Mouse (Mus musculus) gastrocnemius, adult 2 months (tissue): ENCODE data around the gene Plaa. TPM values are rescaled to one million over a fixed set of nuclear protein-coding genes. Genes with fewer than 3 reads are reported as not detected.
A peak's percentile ranks its signal among the peaks of the same experiment; 100 is the strongest.

ENCODE experiments used
- DNase-seq: peaks from one replicate; pipeline ENCODE4 v3.0.0; 2022
- H3K27ac ChIP-seq: fragments of 200-600 bp; 2 replicates; pipeline ENCODE4 v1.8.1; 2022; ENCODE audit warnings: mild to moderate bottlenecking
- H3K4me3 ChIP-seq: fragments of 200-600 bp; 2 replicates; pipeline ENCODE4 v1.8.1; 2022; ENCODE audit warnings: mild to moderate bottlenecking, moderate library complexity
- CTCF ChIP-seq: fragments of 200-600 bp; IDR thresholded peaks from 2 replicates; pipeline ENCODE4 v1.8.1; 2022; ENCODE audit warnings: antibody characterized with exemption, mild to moderate bottlenecking, moderate library complexity
- intact Hi-C: fragments of 180-260 bp; cut with DNase I; formaldehyde crosslinking; loops from one replicate; pipeline ENCODE4 v1.15.1; 2025
- total RNA-seq, 2 experiments: library from RNA; stranded (reverse); gene quantifications; 2 replicates each; pipeline ENCODE4 v1.2.3; 2021

Plaa gene
- total RNA-seq, 2 experiments from 2014 or later: 34.0 to 38.5 TPM

- H3K27ac ChIP-seq: no peak overlapping the region
- intact Hi-C loops: no loop called here
- no peak for DNase-seq
- H3K4me3 ChIP-seq: no peak overlapping the region
- TF ChIP-seq CTCF: no peak
Observed at GRCm38 (mm10) chr4:94592709-94593108, 10.3 kb downstream of the Plaa start.

- no peak for TF ChIP-seq CTCF
- DNase-seq: no peak
- intact Hi-C loops: no loop called here
- Histone ChIP-seq H3K27ac (no peak overlapping the region), H3K4me3 (no peak overlapping the region)
Observed at GRCm38 (mm10) chr4:94591765-94592381, 11.2 kb downstream of the Plaa start.

GRCm38 (mm10) chr4:94572677-94573076 lies 30.4 kb downstream of the Plaa start:
- intact Hi-C loops: loop anchor here (10.0 kb wide), 1 partner anchor 382 kb away; no protein-coding TSS in a partner anchor
- no peak for TF ChIP-seq CTCF
- no peak for DNase-seq
- no peak overlapping the region for H3K27ac ChIP-seq
- no peak overlapping the region for H3K4me3 ChIP-seq

GRCm38 (mm10) chr4:94564297-94564696 lies 38.7 kb downstream of the Plaa start:
- H3K27ac ChIP-seq: no peak overlapping the region
- intact Hi-C loops: no loop called here
- H3K4me3 ChIP-seq: no peak overlapping the region
- TF ChIP-seq CTCF: no peak
- no peak for DNase-seq

DNA sequence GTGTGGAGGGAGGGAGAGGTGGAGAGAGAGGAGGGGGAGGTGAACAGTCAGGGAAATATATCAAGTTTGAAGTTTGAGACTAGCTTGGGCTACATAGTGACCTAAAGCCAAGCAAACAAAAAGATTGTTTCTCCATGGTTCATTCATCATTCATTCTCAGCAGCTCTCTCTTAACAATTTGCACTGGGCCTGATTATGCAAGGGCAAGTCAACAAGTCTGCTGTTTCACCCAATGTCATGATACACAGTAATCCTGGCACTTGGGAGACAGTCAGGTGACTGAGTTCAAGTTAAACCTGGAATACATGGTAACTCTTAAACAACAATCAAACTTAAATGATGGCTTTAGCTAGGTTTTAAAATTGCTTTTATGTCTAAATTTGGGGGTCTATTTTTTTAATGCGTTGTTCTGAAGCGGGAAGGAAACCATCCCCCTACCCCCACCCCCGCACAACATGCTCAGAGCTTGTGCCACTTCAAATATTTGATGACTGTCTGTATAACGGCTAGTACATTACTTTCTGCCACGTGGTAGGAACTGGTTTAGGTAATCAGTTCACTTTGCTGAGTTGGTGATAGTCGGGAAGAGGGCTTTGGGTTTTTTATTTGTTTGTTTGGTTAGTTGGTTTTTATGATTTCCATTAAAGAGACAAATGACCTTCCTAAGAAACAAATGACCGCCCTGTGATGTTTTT lies 40.9 kb downstream of the Plaa start:
- Histone ChIP-seq H3K27ac (no peak overlapping the region), H3K4me3 (no peak overlapping the region)
- DNase-seq: no peak
- no peak for TF ChIP-seq CTCF
- intact Hi-C loops: no loop called here

- no peak for TF ChIP-seq CTCF
- DNase-seq: no peak
- no peak overlapping the region for H3K27ac ChIP-seq
- no peak overlapping the region for H3K4me3 ChIP-seq
- intact Hi-C loops: no loop called here
Observed at GRCm38 (mm10) chr4:94560316-94560715, 42.7 kb downstream of the Plaa start.

DNA sequence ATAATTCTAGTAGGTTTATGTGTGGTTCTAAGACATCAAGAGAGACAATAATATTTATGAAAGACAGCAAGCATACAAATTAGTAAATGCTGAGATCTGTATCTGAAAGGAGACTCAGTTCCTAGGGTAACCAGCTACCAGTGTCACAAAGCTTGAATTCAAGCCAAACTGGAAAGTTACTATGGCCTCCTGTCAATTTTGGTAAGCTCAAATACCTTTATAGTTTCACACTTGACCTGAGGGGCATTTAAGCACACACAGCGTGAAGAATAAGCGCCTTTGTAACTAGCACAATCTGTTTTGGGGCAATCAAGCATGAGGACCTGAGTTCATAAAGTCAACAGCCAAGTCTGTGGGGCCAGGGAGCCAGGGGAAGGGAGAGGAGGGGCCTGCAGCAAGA lies 43.8 kb downstream of the Plaa start:
- Histone ChIP-seq H3K4me3 (no peak overlapping the region), H3K27ac (no peak overlapping the region)
- no peak for TF ChIP-seq CTCF
- intact Hi-C loops: loop anchor here (5.0 kb wide), 1 partner anchor 43 kb away; the partner anchor contains the start of gene Plaa
- no peak for DNase-seq

DNA sequence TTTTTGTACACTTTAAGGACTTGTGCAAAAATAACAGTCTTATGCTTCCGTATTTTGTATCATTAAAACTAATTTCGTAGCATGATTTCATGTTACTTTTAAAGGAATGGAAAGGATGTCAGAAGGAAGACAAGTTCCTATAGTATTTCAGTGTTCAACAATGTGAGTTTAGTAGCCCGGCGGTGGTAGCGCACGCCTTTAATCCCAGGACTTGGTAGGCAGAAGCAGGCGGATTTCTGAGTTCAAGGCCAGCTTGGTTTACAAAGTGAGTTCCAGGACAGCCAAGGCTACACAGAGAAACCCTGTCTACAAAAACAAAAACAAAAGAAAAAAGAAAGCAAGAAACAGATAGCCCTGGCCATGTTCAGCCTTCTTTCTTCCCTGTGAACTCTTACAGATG lies 45.9 kb downstream of the Plaa start:
- H3K27ac ChIP-seq: peak overlapping the region; percentile 91
- TF ChIP-seq CTCF: no peak
- DNase-seq: no peak
- intact Hi-C loops: loop anchor here (5.0 kb wide), 1 partner anchor 45 kb away; the partner anchor contains the start of gene Plaa
- H3K4me3 ChIP-seq: peak overlapping the region; percentile 100

- intact Hi-C loops: loop anchor here (5.0 kb wide), 1 partner anchor 46 kb away; the partner anchor contains the start of gene Plaa
- DNase-seq: peak; percentile 96
- no peak for TF ChIP-seq CTCF
- peak within 1 kb of the TSS; percentile 91 for H3K27ac ChIP-seq
- peak within 1 kb of the TSS; percentile 100 for H3K4me3 ChIP-seq
Observed at GRCm38 (mm10) chr4:94556265-94557054, 46.6 kb downstream of the Plaa start, which contains the start of the genes Gm10306 and Caap1. Gm10306 (plus strand) TSS chr4:94556546. Caap1 (minus strand) TSS chr4:94556796.

GRCm38 (mm10) chr4:94554955-94555494 lies 48.0 kb downstream of the Plaa start:
- no peak for DNase-seq
- Histone ChIP-seq H3K27ac (no peak overlapping the region), H3K4me3 (peak overlapping the region; percentile 100)
- no peak for TF ChIP-seq CTCF
- intact Hi-C loops: loop anchor here (5.0 kb wide), 1 partner anchor 47 kb away; the partner anchor contains the start of gene Plaa

GRCm38 (mm10) chr4:94544321-94544720 lies 58.7 kb downstream of the Plaa start:
- DNase-seq: no peak
- TF ChIP-seq CTCF: no peak
- H3K27ac ChIP-seq: no peak overlapping the region
- intact Hi-C loops: no loop called here
- no peak overlapping the region for H3K4me3 ChIP-seq

DNA sequence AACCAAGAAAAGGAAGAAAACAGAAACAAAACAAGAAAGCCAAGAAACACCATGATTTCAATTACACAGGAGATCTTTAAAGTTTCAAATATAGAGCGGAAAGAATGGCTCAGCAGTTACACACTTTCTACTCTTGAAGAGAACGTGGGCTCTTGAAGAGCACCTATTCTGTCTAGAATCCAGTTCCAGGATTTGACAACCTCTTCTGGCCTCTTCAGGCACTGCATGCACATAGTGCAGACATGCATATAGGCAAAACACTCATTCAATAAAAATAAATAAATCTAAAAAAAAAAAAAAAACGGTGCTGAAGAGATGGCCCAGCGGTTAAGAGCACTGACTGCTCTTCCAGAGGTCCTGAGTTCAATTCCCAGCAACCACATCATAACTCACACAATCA lies 60.0 kb downstream of the Plaa start:
- TF ChIP-seq CTCF: no peak
- Histone ChIP-seq H3K4me3 (no peak overlapping the region), H3K27ac (no peak overlapping the region)
- intact Hi-C loops: no loop called here
- no peak for DNase-seq

- no peak for TF ChIP-seq CTCF
- intact Hi-C loops: no loop called here
Observed at GRCm38 (mm10) chr4:94533205-94533604, 69.8 kb downstream of the Plaa start.

More at GRCm38 (mm10) chr4:94533205-94533604, 69.8 kb downstream of the Plaa start:
- no peak overlapping the region for H3K27ac ChIP-seq
- no peak overlapping the region for H3K4me3 ChIP-seq
- DNase-seq: no peak
